Mouse (Mus musculus): ENCODE measurements around the gene Proser3.
"Not testable (repeated sequence)": the region's sequence is repeated elsewhere in the genome, so short reads cannot be mapped to it uniquely, and the experiment has no call there.

Proser3 gene

GRCm38 (mm10) chr7:30550603-30551002 lies 1.5 kb downstream of the Proser3 start:
- intact Hi-C loops (cut with DNase I), result no loop called here

GRCm38 (mm10) chr7:30549880-30550279 lies 2.2 kb downstream of the Proser3 start:
- intact Hi-C loops (cut with DNase I), result no loop called here

GRCm38 (mm10) chr7:30544327-30544726 lies 7.8 kb downstream of the Proser3 start:
- intact Hi-C loops (cut with DNase I), result no loop called here

GRCm38 (mm10) chr7:30540572-30540971 lies 11.5 kb downstream of the Proser3 start:
- intact Hi-C loops (cut with DNase I), result no loop called here

- intact Hi-C loops (cut with DNase I), result no loop called here
Measured at GRCm38 (mm10) chr7:30534633-30535577, 17.2 kb downstream of the Proser3 start, which contains the start of gene Arhgap33. Arhgap33 (minus strand) TSS chr7:30535060.

GRCm38 (mm10) chr7:30533941-30534632 lies 18.0 kb downstream of the Proser3 start:
- intact Hi-C loops (cut with DNase I), result no loop called here

- intact Hi-C loops (cut with DNase I), result no loop called here
Measured at GRCm38 (mm10) chr7:30532931-30533330, 19.2 kb downstream of the Proser3 start.

GRCm38 (mm10) chr7:30531291-30531815 lies 20.7 kb downstream of the Proser3 start:
- intact Hi-C loops (cut with DNase I), result no loop called here

GRCm38 (mm10) chr7:30526981-30527380 lies 25.1 kb downstream of the Proser3 start:
- intact Hi-C loops (cut with DNase I), result no loop called here

GRCm38 (mm10) chr7:30526399-30526798 lies 25.7 kb downstream of the Proser3 start:
- intact Hi-C loops (cut with DNase I), result no loop called here

GRCm38 (mm10) chr7:30525954-30526353 lies 26.1 kb downstream of the Proser3 start:
- intact Hi-C loops (cut with DNase I), result no loop called here

GRCm38 (mm10) chr7:30524487-30524886 lies 27.6 kb downstream of the Proser3 start:
- intact Hi-C loops (cut with DNase I), result no loop called here

GRCm38 (mm10) chr7:30522871-30523270 lies 29.2 kb downstream of the Proser3 start:
- intact Hi-C loops (cut with DNase I), result no loop called here

GRCm38 (mm10) chr7:30520856-30521255 lies 31.2 kb downstream of the Proser3 start:
- intact Hi-C loops (cut with DNase I), result no loop called here

GRCm38 (mm10) chr7:30520396-30520795 lies 31.7 kb downstream of the Proser3 start:
- intact Hi-C loops (cut with DNase I), result no loop called here

- intact Hi-C loops (cut with DNase I), result no loop called here
Measured at GRCm38 (mm10) chr7:30518325-30518724, 33.8 kb downstream of the Proser3 start.

- intact Hi-C loops (cut with DNase I), result no loop called here
Measured at GRCm38 (mm10) chr7:30515003-30515760, 36.9 kb downstream of the Proser3 start.

- intact Hi-C loops (cut with DNase I), result no loop called here
Measured at GRCm38 (mm10) chr7:30508061-30508460, 44.0 kb downstream of the Proser3 start.

GRCm38 (mm10) chr7:30501159-30501558 lies 50.9 kb downstream of the Proser3 start:
- intact Hi-C loops (cut with DNase I), result not testable (repeated sequence)

GRCm38 (mm10) chr7:30495506-30496042 lies 56.5 kb downstream of the Proser3 start:
- intact Hi-C loops (cut with DNase I), result loop anchor here (10.0 kb wide), 1 partner anchor 121 kb away; no protein-coding TSS in a partner anchor
